Mouse (Mus musculus): ENCODE measurements around the gene Lhx6. TPM values are rescaled to one million over a fixed set of nuclear protein-coding genes. Genes with fewer than 3 reads are reported as not detected.
"Not testable (repeated sequence)": the region's sequence is repeated elsewhere in the genome, so short reads cannot be mapped to it uniquely, and the experiment has no call there.

Lhx6 gene
- polyA plus RNA-seq (2015; fragmentation: Nextera tagmentation; extraction: Ambion mirVana): 0.67 and 1.2 TPM in 2 replicates

- no peak within 1 kb of the TSS for H3K9ac ChIP-seq (replicated peaks)
- ATAC-seq (ENCODE audit: low FRiP score): no peak
- H3K4me1 ChIP-seq: peaks cover 40% of the 10 kb centered on the region
- H3K27me3 ChIP-seq (replicated peaks): peaks cover 95% of the 10 kb centered on the region
- no peaks in the 10 kb centered on the region for H3K36me3 ChIP-seq
- H3K4me2 ChIP-seq: peak within 1 kb of the TSS; percentile 63
- no peak within 1 kb of the TSS for H3K27ac ChIP-seq (replicated peaks)
- WGBS: under 1% methylated on average over 55 of the region's 58 CpGs
- H3K9me3 ChIP-seq (replicated peaks): no peaks in the 10 kb centered on the region
- peak within 1 kb of the TSS; percentile 34 for H3K4me3 ChIP-seq (replicated peaks)
Observed at GRCm38 (mm10) chr2:36104956-36105741, at the start of gene Lhx6. Gene Lhx6 (minus strand): TSS chr2:36105408.

GRCm38 (mm10) chr2:36152401-36152800 is 47.2 kb upstream of the Lhx6 start:
- not testable (repeated sequence) for H3K4me3 ChIP-seq (replicated peaks); H3K27me3 ChIP-seq (replicated peaks); H3K4me1 ChIP-seq; H3K27ac ChIP-seq (replicated peaks); H3K9me3 ChIP-seq (replicated peaks); H3K9ac ChIP-seq (replicated peaks); H3K4me2 ChIP-seq; ATAC-seq (ENCODE audit: low FRiP score)
- WGBS: 93% methylated on average over 4 of the region's 4 CpGs
- H3K36me3 ChIP-seq: peaks cover 32% of the 10 kb centered on the region

- Histone ChIP-seq H3K9me3 (replicated peaks) (no peaks in the 10 kb centered on the region), H3K27ac (replicated peaks) (no peak overlapping the region), H3K27me3 (replicated peaks) (no peaks in the 10 kb centered on the region), H3K4me1 (no peaks in the 10 kb centered on the region), H3K9ac (replicated peaks) (no peak overlapping the region), H3K4me3 (replicated peaks) (no peak overlapping the region), H3K4me2 (no peak overlapping the region), H3K36me3 (peaks cover 18% of the 10 kb centered on the region)
- 86% methylated on average over 7 of the region's 7 CpGs for WGBS
- no peak for ATAC-seq (ENCODE audit: low FRiP score)
Observed at GRCm38 (mm10) chr2:36148876-36149365, 43.7 kb upstream of the Lhx6 start.

GRCm38 (mm10) chr2:36139096-36139495 is 33.9 kb upstream of the Lhx6 start:
- 77% methylated on average over 2 of the region's 2 CpGs for WGBS
- no peak for ATAC-seq (ENCODE audit: low FRiP score)

GRCm38 (mm10) chr2:36136300-36136941 is 31.2 kb upstream of the Lhx6 start, which contains the start of the genes Mrrf and Rbm18:
Gene Mrrf (plus strand): TSS chr2:36136389.
Gene Rbm18 (minus strand): TSS chr2:36136773.
- Histone ChIP-seq H3K4me1 (peaks cover 21% of the 10 kb centered on the region), H3K4me3 (replicated peaks) (peak within 1 kb of the TSS; percentile 75), H3K4me2 (peak within 1 kb of the TSS; percentile 69), H3K36me3 (peaks cover 26% of the 10 kb centered on the region), H3K9ac (replicated peaks) (peak within 1 kb of the TSS; percentile 73), H3K27me3 (replicated peaks) (no peaks in the 10 kb centered on the region), H3K9me3 (replicated peaks) (no peaks in the 10 kb centered on the region), H3K27ac (replicated peaks) (peak within 1 kb of the TSS; percentile 89)
- under 1% methylated on average over 50 of the region's 50 CpGs for WGBS
- ATAC-seq (ENCODE audit: low FRiP score): peak; percentile 97

More at GRCm38 (mm10) chr2:36139096-36139495, 33.9 kb upstream of the Lhx6 start:
- H3K9me3 ChIP-seq (replicated peaks): no peaks in the 10 kb centered on the region
- H3K27me3 ChIP-seq (replicated peaks): no peaks in the 10 kb centered on the region
- no peak overlapping the region for H3K27ac ChIP-seq (replicated peaks)
- peaks cover 21% of the 10 kb centered on the region for H3K4me1 ChIP-seq
- H3K4me3 ChIP-seq (replicated peaks): no peak overlapping the region
- no peak overlapping the region for H3K4me2 ChIP-seq
- peaks cover 15% of the 10 kb centered on the region for H3K36me3 ChIP-seq
- no peak overlapping the region for H3K9ac ChIP-seq (replicated peaks)

- Histone ChIP-seq H3K36me3 (peaks cover 31% of the 10 kb centered on the region), H3K9me3 (replicated peaks) (no peaks in the 10 kb centered on the region), H3K4me3 (replicated peaks) (peak overlapping the region; percentile 75), H3K4me1 (peaks cover 21% of the 10 kb centered on the region), H3K4me2 (peak overlapping the region; percentile 69), H3K9ac (replicated peaks) (peak overlapping the region; percentile 73), H3K27me3 (replicated peaks) (no peaks in the 10 kb centered on the region), H3K27ac (replicated peaks) (peak overlapping the region; percentile 89)
- 1% methylated on average over 4 of the region's 4 CpGs for WGBS
- ATAC-seq (ENCODE audit: low FRiP score): peak; percentile 9; the same call in 1 of the 2 replicates
Observed at GRCm38 (mm10) chr2:36135887-36136286, 30.7 kb upstream of the Lhx6 start.

GRCm38 (mm10) chr2:36129051-36129450 is 23.8 kb upstream of the Lhx6 start:
- Histone ChIP-seq H3K27ac (replicated peaks) (no peak overlapping the region), H3K4me2 (no peak overlapping the region), H3K36me3 (peaks cover 72% of the 10 kb centered on the region), H3K9me3 (replicated peaks) (no peaks in the 10 kb centered on the region), H3K9ac (replicated peaks) (no peak overlapping the region), H3K4me3 (replicated peaks) (no peak overlapping the region), H3K4me1 (0 out of 2 replicates have a peak, but pooled peaks cover 2% of the 10 kb centered on the region), H3K27me3 (replicated peaks) (no peaks in the 10 kb centered on the region)
- WGBS: 86% methylated on average over 3 of the region's 3 CpGs
- ATAC-seq (ENCODE audit: low FRiP score): no peak

- H3K36me3 ChIP-seq: peaks cover 71% of the 10 kb centered on the region
- 0 out of 2 replicates have a peak, but pooled peaks cover 2% of the 10 kb centered on the region for H3K4me1 ChIP-seq
- no peak overlapping the region for H3K27ac ChIP-seq (replicated peaks)
- H3K9me3 ChIP-seq (replicated peaks): no peaks in the 10 kb centered on the region
- no peaks in the 10 kb centered on the region for H3K27me3 ChIP-seq (replicated peaks)
- ATAC-seq (ENCODE audit: low FRiP score): no peak
- H3K4me3 ChIP-seq (replicated peaks): no peak overlapping the region
- WGBS: 77% methylated on average over 4 of the region's 4 CpGs
- H3K9ac ChIP-seq (replicated peaks): no peak overlapping the region
- H3K4me2 ChIP-seq: no peak overlapping the region
Observed at GRCm38 (mm10) chr2:36127973-36128372, 22.8 kb upstream of the Lhx6 start.

- no peak overlapping the region for H3K4me3 ChIP-seq (replicated peaks)
- ATAC-seq (ENCODE audit: low FRiP score): no peak
- H3K4me2 ChIP-seq: no peak overlapping the region
- no peaks in the 10 kb centered on the region for H3K9me3 ChIP-seq (replicated peaks)
- no peaks in the 10 kb centered on the region for H3K27me3 ChIP-seq (replicated peaks)
- no peak overlapping the region for H3K9ac ChIP-seq (replicated peaks)
- 0 out of 2 replicates have a peak, but pooled peaks cover 2% of the 10 kb centered on the region for H3K4me1 ChIP-seq
- WGBS: 94% methylated on average over 9 of the region's 9 CpGs
- no peak overlapping the region for H3K27ac ChIP-seq (replicated peaks)
- H3K36me3 ChIP-seq: peaks cover 71% of the 10 kb centered on the region
Observed at GRCm38 (mm10) chr2:36126795-36127429, 21.7 kb upstream of the Lhx6 start.

- Histone ChIP-seq H3K27me3 (replicated peaks) (peaks cover 43% of the 10 kb centered on the region), H3K9ac (replicated peaks) (no peak overlapping the region), H3K4me3 (replicated peaks) (no peak overlapping the region), H3K9me3 (replicated peaks) (no peaks in the 10 kb centered on the region), H3K4me2 (no peak overlapping the region), H3K4me1 (no peaks in the 10 kb centered on the region), H3K27ac (replicated peaks) (no peak overlapping the region), H3K36me3 (peaks cover 20% of the 10 kb centered on the region)
- no peak for ATAC-seq (ENCODE audit: low FRiP score)
- WGBS: 78% methylated on average over 3 of the region's 3 CpGs
Observed at GRCm38 (mm10) chr2:36112632-36113031, 7.4 kb upstream of the Lhx6 start.

GRCm38 (mm10) chr2:36108615-36109014 is 3.4 kb upstream of the Lhx6 start:
- Histone ChIP-seq H3K27me3 (replicated peaks) (peaks cover 81% of the 10 kb centered on the region), H3K4me2 (no peak overlapping the region), H3K9me3 (replicated peaks) (no peaks in the 10 kb centered on the region), H3K9ac (replicated peaks) (no peak overlapping the region), H3K4me1 (peaks cover 21% of the 10 kb centered on the region), H3K4me3 (replicated peaks) (no peak overlapping the region), H3K36me3 (no peaks in the 10 kb centered on the region), H3K27ac (replicated peaks) (no peak overlapping the region)
- no peak for ATAC-seq (ENCODE audit: low FRiP score)
- 7% methylated on average over 7 of the region's 7 CpGs for WGBS
